Mouse (Mus musculus) forebrain, embryonic 14.5 days (tissue): ENCODE results near the gene Fuz. TPM values are rescaled to one million over a fixed set of nuclear protein-coding genes. Genes with fewer than 3 reads are reported as not detected.
A peak's percentile ranks its signal among the peaks of the same experiment; 100 is the strongest.

Experiments used
- ATAC-seq: fragments of 200-750 bp; cut with Nextera tagmentation; 2 replicates; pipeline ENCODE4 v1.8.0; 2017; ENCODE audit warnings: mild to moderate bottlenecking, moderate library complexity
- DNase-seq: peaks from one replicate; pipeline ENCODE4 v3.0.0-alpha.2; 2015; ENCODE audit warnings: low spot score
- H3K27ac ChIP-seq: fragments of 300-500 bp; sonication (generic); 2 replicates; pipeline ENCODE4 v1.5.1; 2014; ENCODE audit warnings: low read depth, mild to moderate bottlenecking, control low read depth, low read length, moderate library complexity
- H3K27me3 ChIP-seq: fragments of 300-500 bp; sonication (generic); replicated peaks from 2 replicates; pipeline ENCODE4 v1.6.1; 2014; ENCODE audit warnings: low read length, control low read depth, mixed read lengths; ENCODE audit not compliant: control insufficient read depth, insufficient read depth
- H3K36me3 ChIP-seq: fragments of 300-500 bp; sonication (generic); 2 replicates; pipeline ENCODE4 v1.6.1; 2014; ENCODE audit warnings: low read length, control low read depth; ENCODE audit not compliant: control insufficient read depth, insufficient read depth
- H3K4me1 ChIP-seq: fragments of 300-500 bp; sonication (generic); 2 replicates; pipeline ENCODE4 v1.6.1; 2014; ENCODE audit warnings: antibody characterized with exemption, low read length, control low read depth; ENCODE audit not compliant: control insufficient read depth, insufficient read depth
- H3K4me2 ChIP-seq: fragments of 300-500 bp; sonication (generic); 2 replicates; pipeline ENCODE4 v1.6.1; 2014; ENCODE audit warnings: mild to moderate bottlenecking, control low read depth, low read length
- H3K4me3 ChIP-seq: fragments of 300-500 bp; sonication (generic); 2 replicates; pipeline ENCODE4 v1.5.1; 2014; ENCODE audit warnings: low read depth, low read length, control low read depth
- H3K9ac ChIP-seq: fragments of 300-500 bp; sonication (generic); 2 replicates; pipeline ENCODE4 v1.6.1; 2014; ENCODE audit warnings: mild to moderate bottlenecking, low read length, control low read depth, moderate library complexity
- H3K9me3 ChIP-seq: fragments of 300-500 bp; sonication (generic); replicated peaks from 2 replicates; pipeline ENCODE4 v1.6.1; 2016; ENCODE audit warnings: low read length, control low read depth, mixed read lengths; ENCODE audit not compliant: control insufficient read depth
- WGBS: fragments of 180-500 bp; shearing (Covaris S2); extraction: QIAGEN DNeasy Blood & Tissue Kit; methylation state at CpG from one replicate; pipeline ENCODE4 v1.1.7; 2014; 5-methylcytosine and 5-hydroxymethylcytosine counted together
- polyA plus RNA-seq: library from polyadenylated mRNA; unstranded; fragments of >200 nt; fragmentation: Nextera tagmentation; extraction: Ambion mirVana; gene quantifications from 2 replicates; pipeline ENCODE4 v1.2.1, GENCODE M21; 2014

Gene Fuz
- polyA plus RNA-seq, 1 experiment from 2014 or later = 18.2 TPM

- Histone ChIP-seq H3K36me3 (peaks cover 23% of the 10 kb centered on the region), H3K4me3 (peak within 1 kb of the TSS; percentile 87), H3K9ac (peak within 1 kb of the TSS; percentile 91), H3K9me3 (no peaks in the 10 kb centered on the region), H3K27ac (peak within 1 kb of the TSS; percentile 97), H3K27me3 (no peaks in the 10 kb centered on the region), H3K4me1 (peaks cover 38% of the 10 kb centered on the region), H3K4me2 (peak within 1 kb of the TSS; percentile 94)
- peak; percentile 80 for ATAC-seq
- 0% methylated on average over 56 of the region's 56 CpGs for WGBS
- peak; percentile 100 for DNase-seq
Observed at GRCm38 (mm10) chr7:44892276-44892921, 3.5 kb upstream of the Fuz start, which contains the start of gene Med25. Gene Med25 (minus strand): TSS chr7:44892712.

- Histone ChIP-seq H3K27me3 (no peaks in the 10 kb centered on the region), H3K4me2 (peak overlapping the region; percentile 94), H3K4me1 (peaks cover 38% of the 10 kb centered on the region), H3K27ac (peak overlapping the region; percentile 90), H3K4me3 (peak overlapping the region; percentile 87), H3K36me3 (peaks cover 17% of the 10 kb centered on the region), H3K9ac (peak overlapping the region; percentile 45), H3K9me3 (no peaks in the 10 kb centered on the region)
- DNase-seq (peak; percentile 77), ATAC-seq (no peak)
- 0% methylated on average over 8 of the region's 8 CpGs for WGBS
Observed at GRCm38 (mm10) chr7:44893197-44893596, 2.7 kb upstream of the Fuz start.

- Histone ChIP-seq H3K4me2 (peak overlapping the region; percentile 94; the same call in 1 of the 2 replicates), H3K27ac (peak overlapping the region; percentile 90; the same call in 1 of the 2 replicates), H3K9ac (no peak overlapping the region), H3K9me3 (no peaks in the 10 kb centered on the region), H3K27me3 (no peaks in the 10 kb centered on the region), H3K36me3 (peaks cover 13% of the 10 kb centered on the region), H3K4me1 (peaks cover 38% of the 10 kb centered on the region), H3K4me3 (no peak overlapping the region)
- DNase-seq (no peak), ATAC-seq (no peak)
- WGBS = 92% methylated on average over 3 of the region's 3 CpGs
Observed at GRCm38 (mm10) chr7:44894175-44894574, 1.7 kb upstream of the Fuz start.

- H3K4me2 ChIP-seq = peak overlapping the region; percentile 83
- no peaks in the 10 kb centered on the region for H3K9me3 ChIP-seq
- H3K4me1 ChIP-seq = peaks cover 38% of the 10 kb centered on the region
- peak overlapping the region; percentile 17; the same call in 1 of the 2 replicates for H3K9ac ChIP-seq
- no peaks in the 10 kb centered on the region for H3K27me3 ChIP-seq
- peak overlapping the region; percentile 58 for H3K4me3 ChIP-seq
- DNase-seq (no peak), ATAC-seq (peak; percentile 13; the same call in 1 of the 2 replicates)
- peaks cover 13% of the 10 kb centered on the region for H3K36me3 ChIP-seq
- H3K27ac ChIP-seq = peak overlapping the region; percentile 90
- WGBS = 11% methylated on average over 7 of the region's 7 CpGs
Observed at GRCm38 (mm10) chr7:44895206-44895592, 680 bp upstream of the Fuz start.

GRCm38 (mm10) chr7:44896499-44896898 lies 620 bp downstream of the Fuz start:
- 33% methylated on average over 10 of the region's 10 CpGs for WGBS
- no peaks in the 10 kb centered on the region for H3K27me3 ChIP-seq
- ATAC-seq = no peak
- H3K9me3 ChIP-seq = no peaks in the 10 kb centered on the region
- no peak for DNase-seq
- peak overlapping the region; percentile 83 for H3K4me2 ChIP-seq
- H3K27ac ChIP-seq = peak overlapping the region; percentile 90
- H3K4me1 ChIP-seq = peaks cover 26% of the 10 kb centered on the region
- H3K36me3 ChIP-seq = peaks cover 26% of the 10 kb centered on the region
- peak overlapping the region; percentile 58 for H3K4me3 ChIP-seq
- H3K9ac ChIP-seq = peak overlapping the region; percentile 79

GRCm38 (mm10) chr7:44898607-44899006 lies 2.7 kb downstream of the Fuz start:
- no peak for DNase-seq
- Histone ChIP-seq H3K27ac (no peak overlapping the region), H3K4me2 (no peak overlapping the region), H3K27me3 (no peaks in the 10 kb centered on the region), H3K9me3 (no peaks in the 10 kb centered on the region), H3K36me3 (peaks cover 47% of the 10 kb centered on the region), H3K4me3 (no peak overlapping the region), H3K9ac (no peak overlapping the region), H3K4me1 (peaks cover 18% of the 10 kb centered on the region)
- no peak for ATAC-seq
- 34% methylated on average over 19 of the region's 19 CpGs for WGBS

- peaks cover 7% of the 10 kb centered on the region for H3K4me1 ChIP-seq
- ATAC-seq (no peak), DNase-seq (no peak)
- H3K9me3 ChIP-seq = no peaks in the 10 kb centered on the region
- no peak overlapping the region for H3K4me3 ChIP-seq
- 82% methylated on average over 11 of the region's 11 CpGs for WGBS
- H3K4me2 ChIP-seq = no peak overlapping the region
- H3K36me3 ChIP-seq = peaks cover 67% of the 10 kb centered on the region
- H3K27ac ChIP-seq = peak overlapping the region; percentile 27; the same call in 1 of the 2 replicates
- H3K27me3 ChIP-seq = no peaks in the 10 kb centered on the region
- no peak overlapping the region for H3K9ac ChIP-seq
Observed at GRCm38 (mm10) chr7:44900632-44901031, 4.8 kb downstream of the Fuz start.

GRCm38 (mm10) chr7:44901230-44901722 lies 5.4 kb downstream of the Fuz start:
- H3K4me2 ChIP-seq = peak overlapping the region; percentile 46
- DNase-seq (peak; percentile 72), ATAC-seq (peak; percentile 42)
- peak overlapping the region; percentile 27; the same call in 1 of the 2 replicates for H3K27ac ChIP-seq
- no peak overlapping the region; the same call in 1 of the 2 replicates for H3K4me3 ChIP-seq
- H3K9ac ChIP-seq = peak overlapping the region; percentile 32; the same call in 1 of the 2 replicates
- H3K27me3 ChIP-seq = no peaks in the 10 kb centered on the region
- 16% methylated on average over 21 of the region's 21 CpGs for WGBS
- H3K36me3 ChIP-seq = peaks cover 74% of the 10 kb centered on the region
- H3K9me3 ChIP-seq = no peaks in the 10 kb centered on the region
- H3K4me1 ChIP-seq = peaks cover 7% of the 10 kb centered on the region

GRCm38 (mm10) chr7:44905430-44905829 lies 9.6 kb downstream of the Fuz start:
- H3K4me2 ChIP-seq = no peak overlapping the region
- ATAC-seq = no peak
- H3K9ac ChIP-seq = no peak overlapping the region
- peaks cover 99% of the 10 kb centered on the region for H3K36me3 ChIP-seq
- H3K4me3 ChIP-seq = no peak overlapping the region
- H3K4me1 ChIP-seq = no peaks in the 10 kb centered on the region
- 91% methylated on average over 20 of the region's 20 CpGs for WGBS
- H3K27ac ChIP-seq = no peak overlapping the region
- H3K27me3 ChIP-seq = no peaks in the 10 kb centered on the region
- H3K9me3 ChIP-seq = no peaks in the 10 kb centered on the region
- DNase-seq = no peak
